Mouse (Mus musculus) layer of hippocampus, adult 2 months (tissue): ENCODE measurements around the gene Krt9. TPM values are rescaled to one million over a fixed set of nuclear protein-coding genes. Genes with fewer than 3 reads are reported as not detected.

ENCODE experiments used
- DNase-seq, 2 experiments: peaks; one replicate each; pipeline ENCODE4 v3.0.0; 2022; ENCODE audit warnings: low spot score in 2 of 2
- H3K27ac ChIP-seq: fragments of 200-600 bp; 2 replicates; pipeline ENCODE4 v1.8.1; 2022
- H3K4me3 ChIP-seq: fragments of 200-600 bp; 2 replicates; pipeline ENCODE4 v1.8.1; 2022; ENCODE audit warnings: mild to moderate bottlenecking
- CTCF ChIP-seq: fragments of 200-600 bp; conservative IDR thresholded peaks from 2 replicates; pipeline ENCODE4 v1.8.1; 2022; ENCODE audit warnings: antibody characterized with exemption, mild to moderate bottlenecking, moderate library complexity
- total RNA-seq, 2 experiments: library from RNA; stranded (reverse); gene quantifications; 2 replicates each; pipeline ENCODE4 v1.2.3; 2021

Krt9 gene
- total RNA-seq, 2 experiments from 2014 or later = 3.6 to 3.7 TPM

GRCm38 (mm10) chr11:100178307-100178706, 14.7 kb downstream of the Krt9 start:
- H3K4me3 ChIP-seq = no peak overlapping the region
- no peak for TF ChIP-seq CTCF
- DNase-seq = peak in 1 of 2 experiments; percentile 32
- H3K27ac ChIP-seq = peak overlapping the region; percentile 60; the same call in 1 of the 2 replicates

DNA sequence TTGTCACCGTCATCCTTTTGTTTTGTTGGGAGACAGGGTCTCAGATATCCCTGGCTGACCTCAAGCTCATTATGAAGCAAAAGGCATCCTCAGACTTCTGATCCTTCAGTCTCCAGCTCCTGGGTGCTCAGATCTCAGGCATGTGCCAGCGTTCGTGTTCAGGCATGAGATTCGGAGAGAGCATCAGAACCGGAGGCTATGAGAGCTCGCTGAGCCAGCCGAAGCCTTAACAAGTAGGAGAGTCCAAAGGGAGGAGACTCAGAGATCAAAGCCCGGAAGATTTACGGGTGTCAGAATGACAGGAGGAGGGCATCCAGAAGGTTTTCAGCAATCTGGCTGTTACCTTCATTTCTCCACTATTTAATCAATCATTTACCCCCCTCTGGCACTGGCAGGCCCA, 16.3 kb downstream of the Krt9 start:
- H3K27ac ChIP-seq = no peak overlapping the region

DNA sequence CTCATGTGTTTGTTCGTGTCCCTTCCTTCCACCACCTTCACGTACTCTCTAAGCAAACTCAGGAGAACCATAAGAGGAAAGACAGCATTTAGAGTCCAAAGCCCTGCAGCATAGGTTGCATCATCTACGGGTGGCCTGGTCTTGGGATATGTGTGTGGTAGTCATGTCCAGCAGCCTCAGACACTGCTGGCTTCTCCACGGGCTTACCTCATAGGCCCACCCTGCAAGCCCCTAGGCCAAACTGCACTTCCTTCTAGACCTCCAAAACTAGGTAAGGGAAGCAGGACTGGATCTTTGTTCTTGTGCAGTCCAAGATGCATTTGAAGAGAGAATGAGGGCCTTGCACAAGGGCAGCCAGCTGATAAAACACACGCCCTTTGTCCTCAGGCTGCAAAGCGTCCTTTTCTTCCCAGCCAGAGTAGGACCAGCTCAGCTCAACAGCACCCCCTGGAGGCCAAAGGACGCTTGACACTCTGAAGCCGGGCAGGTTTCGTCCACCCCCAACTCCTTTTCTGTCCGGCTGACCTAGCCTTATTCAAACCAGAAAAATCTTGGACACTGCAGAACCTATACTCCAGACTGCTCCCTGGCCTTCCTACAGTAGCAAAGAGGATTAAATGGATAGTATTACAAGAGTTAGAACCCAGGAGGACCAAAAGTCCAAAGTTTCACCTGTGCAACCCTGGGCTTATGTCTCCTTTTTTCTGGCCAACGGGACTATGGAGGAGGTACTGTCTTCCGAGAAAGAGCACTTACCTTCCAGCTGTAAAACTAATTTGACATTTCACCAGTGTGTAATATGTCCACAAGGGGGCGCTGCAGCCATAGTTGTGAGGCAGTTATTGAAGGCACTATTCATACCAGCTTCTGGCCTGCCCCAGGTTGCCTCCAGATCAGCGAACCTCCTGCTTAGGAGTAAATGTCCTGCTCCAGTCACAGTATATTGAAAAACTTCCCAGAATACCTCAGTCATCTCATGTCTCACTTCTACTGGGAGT, 24.0 kb downstream of the Krt9 start:
- H3K4me3 ChIP-seq = no peak overlapping the region
- TF ChIP-seq CTCF = peak; percentile 78
- peak; percentile 50 to 80 for DNase-seq
- no peak overlapping the region for H3K27ac ChIP-seq

More for the DNA sequence above, 16.3 kb downstream of the Krt9 start:
- no peak for TF ChIP-seq CTCF
- DNase-seq = no peak
- H3K4me3 ChIP-seq = no peak overlapping the region

GRCm38 (mm10) chr11:100168071-100168470, 25.0 kb downstream of the Krt9 start:
- TF ChIP-seq CTCF = no peak
- DNase-seq = no peak
- H3K4me3 ChIP-seq = no peak overlapping the region
- H3K27ac ChIP-seq = no peak overlapping the region

- DNase-seq = no peak
- TF ChIP-seq CTCF = no peak
- Histone ChIP-seq H3K4me3 (no peak overlapping the region), H3K27ac (no peak overlapping the region)
Measured at GRCm38 (mm10) chr11:100164392-100164791, 28.7 kb downstream of the Krt9 start.

DNA sequence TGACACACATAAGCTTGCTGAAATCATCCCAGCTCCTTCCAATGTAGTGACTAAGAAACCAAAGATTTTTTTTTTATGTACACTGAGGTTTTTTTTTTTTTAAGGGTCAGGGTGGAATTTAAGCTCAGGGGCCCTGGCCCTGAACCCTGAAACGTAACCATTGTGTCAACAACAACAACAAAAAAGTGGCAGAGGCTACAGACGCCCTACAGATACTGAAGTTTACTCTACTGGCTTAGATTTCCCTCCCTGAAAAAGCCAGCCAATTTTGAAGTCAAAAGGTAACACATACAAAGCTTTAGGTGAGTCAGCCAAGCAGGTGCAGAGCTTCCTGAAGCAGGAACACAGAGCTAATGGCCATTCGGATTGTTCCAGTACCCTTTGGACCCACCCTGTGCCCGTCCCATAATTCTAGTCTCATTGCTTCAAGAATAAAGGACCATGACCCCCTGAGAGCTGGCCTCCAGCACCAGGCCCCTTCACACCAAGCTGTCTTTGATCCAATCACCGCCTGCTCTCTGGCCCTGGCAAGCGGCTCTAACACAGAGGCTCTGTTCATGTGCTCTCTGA, 35.1 kb downstream of the Krt9 start:
- no peak overlapping the region for H3K27ac ChIP-seq
- no peak overlapping the region for H3K4me3 ChIP-seq
- TF ChIP-seq CTCF = no peak
- no peak for DNase-seq

GRCm38 (mm10) chr11:100157331-100157730, 35.7 kb downstream of the Krt9 start:
- Histone ChIP-seq H3K4me3 (no peak overlapping the region), H3K27ac (no peak overlapping the region)
- TF ChIP-seq CTCF = no peak
- no peak for DNase-seq

GRCm38 (mm10) chr11:100155497-100156255, 37.4 kb downstream of the Krt9 start:
- Histone ChIP-seq H3K27ac (no peak overlapping the region), H3K4me3 (no peak overlapping the region)
- TF ChIP-seq CTCF = no peak
- DNase-seq = no peak

DNA sequence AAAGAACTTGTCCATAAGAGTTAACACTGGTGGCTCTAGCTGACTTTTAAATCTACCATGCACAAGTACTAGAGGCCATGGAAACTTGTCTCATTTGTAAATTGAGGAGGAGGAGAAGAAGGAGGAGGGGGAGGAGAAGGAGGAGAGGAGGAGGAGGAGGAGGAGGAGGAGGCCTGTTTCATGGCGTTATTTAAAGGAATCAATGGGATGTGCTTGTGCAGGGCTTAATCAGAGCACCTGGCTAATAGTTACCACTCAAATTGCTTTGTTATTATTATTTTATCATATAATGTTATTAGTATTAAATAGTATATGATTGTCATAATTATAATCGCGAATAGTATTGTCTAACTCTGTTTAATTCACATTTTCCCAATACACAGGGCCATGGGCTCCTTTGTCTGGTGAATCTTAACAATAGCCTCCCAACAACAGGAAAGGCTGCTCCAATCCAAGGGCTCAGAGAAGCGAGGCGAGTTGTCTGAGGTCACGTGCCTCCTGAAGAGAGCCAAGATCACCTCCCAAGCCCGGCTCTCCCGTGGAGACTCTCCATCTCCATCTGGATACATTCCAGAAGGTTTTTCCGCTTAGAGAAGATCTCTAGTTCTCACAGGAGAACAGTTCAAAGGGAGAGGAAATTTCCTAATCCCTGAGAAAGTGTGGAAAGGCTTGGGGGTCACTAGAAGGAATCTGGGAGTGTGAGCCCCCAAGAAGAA, 44.3 kb downstream of the Krt9 start, which contains the start of gene Krt19:
Krt19 (minus strand) TSS at position 51 of the 716 bp plus-strand sequence.
- TF ChIP-seq CTCF = no peak
- H3K27ac ChIP-seq = no peak within 1 kb of the TSS
- no peak within 1 kb of the TSS for H3K4me3 ChIP-seq
- no peak for DNase-seq

GRCm38 (mm10) chr11:100147566-100148353, 45.3 kb downstream of the Krt9 start:
- TF ChIP-seq CTCF = no peak
- Histone ChIP-seq H3K27ac (no peak overlapping the region), H3K4me3 (no peak overlapping the region)

DNA sequence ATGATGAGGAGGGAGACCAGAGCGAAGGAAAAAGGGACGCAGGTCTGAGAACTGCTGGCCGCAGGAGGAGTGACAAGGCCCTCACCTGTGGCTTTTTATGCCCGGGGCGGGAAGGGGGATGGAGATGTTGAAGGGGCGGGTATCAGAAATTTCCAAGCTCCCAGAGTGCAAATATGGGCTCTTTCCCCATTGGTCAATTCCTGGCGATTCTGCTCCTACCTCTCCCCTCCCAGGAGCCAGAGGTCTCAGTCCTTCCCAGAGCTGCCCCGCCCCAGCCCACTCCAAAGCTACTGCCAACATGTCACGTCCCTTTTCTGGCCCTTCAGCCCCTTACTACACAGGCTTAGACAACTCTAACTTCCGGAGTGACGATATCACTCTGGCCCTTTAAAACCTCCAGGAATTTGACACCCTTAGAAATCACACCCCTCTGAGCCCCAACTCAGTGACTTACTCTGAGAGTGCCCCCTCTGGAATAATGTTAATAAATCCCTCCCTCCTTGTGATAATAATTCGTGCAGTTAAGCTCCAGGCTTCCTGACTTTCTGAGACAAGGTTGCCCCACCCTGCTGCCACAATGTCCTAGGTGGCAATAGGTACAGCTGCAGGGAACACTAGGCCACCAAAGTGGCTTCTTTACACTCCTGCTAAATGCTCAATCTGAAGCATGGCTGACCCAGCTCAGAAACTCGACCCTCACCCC, 47.0 kb downstream of the Krt9 start:
- DNase-seq = no peak
- TF ChIP-seq CTCF = no peak
- H3K4me3 ChIP-seq = no peak overlapping the region

More at GRCm38 (mm10) chr11:100147566-100148353, 45.3 kb downstream of the Krt9 start:
- no peak for DNase-seq

More for the DNA sequence above, 47.0 kb downstream of the Krt9 start:
- no peak overlapping the region for H3K27ac ChIP-seq
